Mouse (Mus musculus) CD4-positive, CD25-positive, alpha-beta regulatory T cell, adult 4 months (primary cell): ENCODE data around the gene Il1a. TPM values are rescaled to one million over a fixed set of nuclear protein-coding genes. Genes with fewer than 3 reads are reported as not detected.
A peak's percentile ranks its signal among the peaks of the same experiment; 100 is the strongest.

Source experiments
- ATAC-seq: one replicate; pipeline ENCODE4 v1.8.0; 2017
- polyA plus RNA-seq, 2 experiments: library from polyadenylated mRNA; unstranded; fragments of 100-300 nt; shearing (Covaris generic); gene quantifications; one replicate each; pipeline ENCODE4 v1.2.1; 2017

The Il1a gene
- not detected for polyA plus RNA-seq

DNA sequence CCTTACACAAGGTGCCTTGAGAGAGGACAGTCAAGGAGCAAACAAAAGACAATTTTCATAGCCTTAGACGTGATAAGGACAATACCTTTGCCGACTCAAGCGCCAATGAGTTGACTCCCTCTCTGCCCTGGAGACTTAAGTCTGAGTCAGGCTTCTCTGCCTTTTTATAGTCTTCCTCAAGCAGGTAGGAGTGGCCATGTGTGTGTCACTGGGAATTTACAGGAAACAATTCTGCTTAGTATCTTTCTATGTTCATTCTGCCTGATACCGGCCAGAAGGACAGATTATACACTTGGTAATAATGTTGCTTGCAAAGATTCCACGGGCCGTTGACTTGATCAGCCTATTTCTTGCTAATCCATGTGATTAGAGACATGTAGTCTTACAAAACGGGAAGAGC is at the start of gene Il1a:
Gene Il1a, minus strand, starts transcription at position 137 of the 400 bp plus-strand sequence.
- ATAC-seq = no peak

DNA sequence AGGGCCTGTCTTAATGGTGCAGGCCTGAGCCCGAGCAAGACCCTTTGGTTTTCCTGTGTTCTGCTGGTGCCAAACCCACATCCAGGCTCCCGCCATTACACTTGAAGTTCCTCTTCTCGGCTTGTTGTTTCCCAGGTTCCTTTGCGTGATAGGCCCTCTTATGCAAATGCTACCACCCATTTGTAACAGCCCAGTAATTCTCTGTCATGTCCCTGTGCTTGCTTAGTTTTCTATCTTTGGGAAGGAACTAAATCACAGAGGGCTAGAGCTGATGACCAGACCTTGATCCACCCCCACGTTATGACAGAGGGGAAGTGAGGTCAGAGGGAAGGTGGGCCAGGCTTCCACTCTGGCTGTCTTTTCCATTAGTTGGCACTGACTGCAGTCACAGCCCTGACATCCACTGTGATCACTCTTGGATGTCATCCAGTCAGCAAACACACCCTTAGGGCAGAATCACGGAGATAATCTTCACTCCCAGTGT is 28.4 kb upstream of the Il1a start:
- ATAC-seq = no peak

DNA sequence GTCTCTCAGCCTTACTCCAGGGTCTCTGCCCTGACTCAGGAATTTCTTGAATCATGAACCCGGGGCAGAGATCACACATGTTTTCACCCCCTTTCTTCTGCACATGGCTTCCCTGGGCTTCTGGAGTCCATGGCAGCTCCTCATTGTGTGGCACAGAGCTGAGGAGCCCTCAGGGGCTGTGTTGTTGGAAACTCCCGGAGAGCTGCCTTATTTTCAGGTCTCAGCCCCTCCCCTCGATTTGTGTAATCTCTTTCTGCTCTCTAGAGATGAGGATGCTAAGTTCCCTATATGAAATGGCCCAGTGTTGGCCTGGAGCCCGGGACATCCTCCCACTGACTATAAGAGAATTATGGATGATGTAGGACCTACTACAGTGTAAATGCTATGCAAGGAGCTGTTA is 23.7 kb upstream of the Il1a start:
- no peak for ATAC-seq

DNA sequence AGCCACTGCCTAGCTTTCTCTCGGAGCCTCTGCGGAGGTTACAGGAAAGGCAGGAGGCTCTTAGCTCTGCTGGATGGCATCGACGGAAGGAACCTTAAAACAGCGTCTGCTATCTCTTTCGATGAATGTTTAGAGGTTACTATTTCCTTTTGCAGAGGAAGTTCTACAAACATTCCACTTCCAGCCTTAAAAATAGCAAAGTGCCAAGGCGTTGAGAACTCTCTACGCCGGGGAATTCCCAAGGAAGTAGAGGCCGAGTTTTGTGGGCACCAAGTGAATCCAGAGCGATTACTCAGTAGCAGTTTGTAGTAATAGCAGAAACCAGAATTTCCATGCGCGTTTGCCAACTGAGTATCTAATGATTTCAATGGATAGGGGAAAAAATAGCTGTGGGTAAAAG is 20.8 kb upstream of the Il1a start:
- ATAC-seq = no peak

DNA sequence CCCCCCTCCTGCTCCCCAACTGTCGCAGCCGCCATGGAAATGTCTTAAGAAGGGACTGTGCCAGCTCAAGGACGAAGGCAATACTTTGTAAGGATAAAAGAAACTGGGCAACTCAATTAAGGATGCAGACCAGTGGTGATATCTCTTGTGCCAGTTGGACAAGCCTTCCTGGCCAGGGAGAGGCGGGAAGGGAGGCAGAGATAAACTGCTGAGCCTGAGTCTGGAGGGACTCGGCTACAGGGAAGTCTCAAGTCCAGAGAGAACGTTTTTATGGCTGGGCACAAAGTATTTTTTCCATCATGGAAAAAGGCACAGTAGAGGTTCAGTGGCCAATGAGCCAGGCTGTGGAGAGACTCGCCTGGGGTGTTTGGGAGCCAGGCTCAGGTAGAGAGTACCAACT is 20.3 kb upstream of the Il1a start:
- ATAC-seq = no peak

DNA sequence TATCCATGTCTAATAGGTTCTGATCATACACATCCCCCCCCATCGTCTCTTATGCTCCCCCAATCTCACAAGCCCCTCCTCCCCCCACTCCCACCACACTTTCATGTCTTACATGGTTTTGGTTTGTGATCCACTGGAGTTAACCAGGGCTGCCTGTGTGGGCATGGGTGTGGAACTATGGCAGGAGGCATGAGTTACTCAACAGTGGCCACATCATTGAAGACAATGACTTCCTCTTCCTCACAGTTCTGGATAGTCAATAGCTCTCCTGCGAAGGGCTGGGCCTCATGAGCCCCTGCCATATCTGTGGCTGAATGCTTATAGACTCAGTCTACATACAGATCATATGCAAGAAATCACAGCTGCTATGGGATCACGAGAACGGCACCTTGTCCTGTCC is 18.5 kb upstream of the Il1a start:
- no peak for ATAC-seq

DNA sequence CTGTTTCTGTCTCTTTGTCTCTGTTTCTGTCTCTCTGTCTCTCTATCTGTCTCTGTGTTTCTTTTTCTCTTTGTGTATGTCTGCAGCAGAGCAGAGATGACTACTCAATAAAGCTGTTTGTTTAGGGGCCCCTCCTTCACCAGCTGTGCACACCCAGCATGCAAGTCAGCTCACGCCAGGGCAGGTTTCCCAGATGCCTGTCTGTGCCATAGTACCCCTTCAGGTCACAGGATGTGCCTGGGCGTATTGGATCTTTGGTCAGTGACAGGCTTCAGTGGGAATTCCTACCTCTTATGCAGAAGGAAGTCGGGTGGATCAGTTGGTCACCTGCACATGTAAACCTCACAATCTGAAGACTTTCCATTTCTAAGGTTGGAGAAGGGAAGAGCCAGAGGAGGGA is 14.4 kb upstream of the Il1a start:
- no peak for ATAC-seq

DNA sequence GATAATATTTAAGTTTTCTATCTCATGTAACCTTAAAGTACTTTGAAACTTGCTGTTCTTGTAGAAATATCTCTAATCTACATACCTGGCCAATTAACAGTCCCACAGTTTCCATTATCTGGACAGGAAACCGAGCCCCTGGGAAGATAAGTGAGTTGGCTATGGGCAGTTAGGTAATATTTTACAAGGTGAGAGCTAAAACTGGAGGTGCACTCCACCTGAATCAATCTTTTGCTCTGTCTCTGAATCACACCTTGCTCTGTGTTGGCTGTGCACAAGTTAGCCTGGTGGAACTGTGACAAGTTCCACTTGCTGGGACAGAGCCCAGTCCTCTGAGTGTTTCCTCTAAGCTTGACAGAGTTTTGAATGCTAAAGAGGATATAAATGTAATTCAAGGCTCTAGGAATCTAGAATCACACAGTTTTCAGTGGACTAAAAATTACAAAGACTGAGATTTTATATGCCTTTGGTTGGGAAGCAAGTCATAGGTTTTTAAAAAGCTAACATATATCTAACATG is 12.4 kb upstream of the Il1a start:
- no peak for ATAC-seq

DNA sequence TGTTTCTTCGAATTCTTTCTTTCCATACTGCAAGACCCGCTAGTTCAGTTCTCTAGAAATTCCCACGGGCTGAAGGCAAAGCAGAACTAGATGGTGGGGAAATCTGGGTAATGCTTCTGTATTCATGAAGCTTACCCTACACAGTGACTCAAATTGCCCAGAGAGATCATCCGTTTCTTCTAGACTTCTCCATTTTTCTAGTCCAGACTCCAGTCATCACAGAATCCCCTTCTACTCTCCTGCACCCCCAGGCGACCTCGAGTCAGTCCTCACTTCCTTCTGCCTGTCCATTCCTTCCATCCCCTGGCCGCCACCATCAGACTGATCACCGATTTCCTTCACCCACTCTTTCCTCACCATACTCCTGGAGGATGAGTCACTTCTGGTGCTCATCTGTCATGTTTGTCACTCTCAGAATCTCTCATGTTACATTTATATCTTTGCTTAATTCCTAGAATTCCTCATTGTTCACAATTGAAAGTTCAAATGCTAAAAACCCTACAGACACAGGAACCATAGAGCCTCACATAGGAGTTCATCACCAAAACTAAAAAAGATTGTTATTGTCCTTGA is 10.3 kb upstream of the Il1a start:
- no peak for ATAC-seq

DNA sequence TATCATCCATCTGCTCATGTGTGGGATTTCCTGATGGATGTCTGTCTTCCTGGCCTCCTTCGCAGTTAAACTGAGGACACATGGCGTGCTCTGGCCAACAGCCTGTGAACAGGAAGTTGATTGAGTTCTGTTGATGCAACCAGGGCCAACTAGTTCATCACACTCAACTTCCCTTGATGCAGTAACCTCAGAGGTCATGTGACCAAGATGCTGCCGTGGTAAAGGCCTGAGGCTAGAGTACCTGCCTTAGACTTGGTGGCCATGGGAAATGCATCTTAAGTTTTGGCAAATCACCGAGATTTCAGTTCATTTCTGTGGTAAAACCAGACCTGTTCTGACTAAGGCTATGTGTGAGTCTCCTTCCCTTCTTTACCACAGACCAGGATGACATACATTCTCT is 6.1 kb upstream of the Il1a start:
- peak; percentile 67 for ATAC-seq

DNA sequence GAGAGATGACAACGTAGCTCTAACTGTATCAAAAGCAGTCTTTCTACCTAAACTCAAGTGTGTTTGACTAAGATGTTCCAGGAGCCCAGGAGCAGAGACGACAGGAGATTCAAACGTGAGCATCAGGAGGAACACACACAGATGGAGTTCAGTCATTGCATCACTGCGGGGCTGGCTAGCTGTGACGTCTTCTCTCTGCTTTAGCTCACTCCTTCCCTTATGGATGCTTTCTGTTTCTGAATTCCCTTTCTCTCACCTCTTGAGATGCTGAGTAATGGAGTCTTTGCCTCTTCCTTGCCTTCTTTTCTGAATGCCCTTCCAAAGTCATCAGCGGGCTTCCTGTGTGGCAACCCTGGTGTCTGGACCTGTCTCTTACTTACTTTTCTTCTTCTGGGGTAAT is 5.1 kb upstream of the Il1a start:
- ATAC-seq = no peak

DNA sequence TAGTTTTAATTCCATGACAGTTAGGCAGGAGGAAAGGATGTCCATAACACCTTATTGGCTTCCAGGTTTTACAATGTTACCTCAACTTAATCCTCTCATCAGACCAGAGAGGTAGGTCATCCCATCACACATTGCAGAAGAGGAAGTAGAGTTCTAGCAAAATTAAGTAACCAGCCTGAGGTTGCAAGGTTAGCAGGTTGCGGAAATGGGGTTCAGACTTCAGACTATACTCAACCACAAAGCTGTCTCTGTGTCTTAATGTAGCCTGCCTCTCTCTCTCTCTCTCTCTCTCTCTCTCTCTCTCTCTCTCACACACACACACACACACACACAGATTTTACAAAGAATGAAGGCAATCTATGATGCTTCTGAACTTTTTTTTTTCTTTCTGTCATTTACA is 4.2 kb upstream of the Il1a start:
- ATAC-seq = peak; percentile 77

DNA sequence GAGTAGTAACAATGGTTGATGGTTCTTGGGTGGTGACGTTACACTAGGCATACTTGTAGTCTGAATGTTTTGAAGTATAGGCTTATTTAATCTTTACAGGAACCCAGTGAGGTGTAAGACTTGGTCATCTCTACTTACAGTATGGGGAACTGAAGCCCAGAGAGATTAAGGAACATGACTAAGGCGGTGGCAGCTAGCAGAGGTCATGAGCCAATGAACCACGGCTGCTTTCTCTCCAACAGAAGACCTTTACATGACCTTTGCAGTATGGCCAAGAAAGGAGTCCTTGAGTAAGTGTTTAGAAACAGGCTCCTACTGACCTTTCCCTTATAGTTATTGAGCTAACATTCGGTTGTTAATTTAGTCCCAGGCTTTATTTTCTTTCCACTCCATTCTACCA is 3.8 kb downstream of the Il1a start:
- no peak for ATAC-seq

DNA sequence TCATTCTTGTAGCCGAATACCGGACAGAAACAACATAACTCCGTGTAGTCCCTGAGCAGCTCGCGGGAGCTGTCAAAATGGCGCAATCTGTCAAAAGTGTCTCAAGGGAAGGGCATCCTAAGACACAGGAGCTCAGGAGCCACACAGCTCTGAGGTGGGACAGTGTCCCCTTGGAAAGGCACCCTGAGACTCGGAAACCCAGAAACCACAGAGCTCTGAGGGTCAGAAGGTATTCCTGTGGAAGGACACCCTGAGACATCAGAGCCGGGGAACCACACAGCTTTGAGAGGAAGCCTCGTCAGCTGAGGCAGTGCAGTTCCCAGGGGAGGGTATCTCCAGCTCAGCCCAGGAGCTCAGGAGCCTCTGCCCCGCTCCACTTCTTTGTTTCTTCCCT is 12.2 kb downstream of the Il1a start:
- ATAC-seq = peak; percentile 13

DNA sequence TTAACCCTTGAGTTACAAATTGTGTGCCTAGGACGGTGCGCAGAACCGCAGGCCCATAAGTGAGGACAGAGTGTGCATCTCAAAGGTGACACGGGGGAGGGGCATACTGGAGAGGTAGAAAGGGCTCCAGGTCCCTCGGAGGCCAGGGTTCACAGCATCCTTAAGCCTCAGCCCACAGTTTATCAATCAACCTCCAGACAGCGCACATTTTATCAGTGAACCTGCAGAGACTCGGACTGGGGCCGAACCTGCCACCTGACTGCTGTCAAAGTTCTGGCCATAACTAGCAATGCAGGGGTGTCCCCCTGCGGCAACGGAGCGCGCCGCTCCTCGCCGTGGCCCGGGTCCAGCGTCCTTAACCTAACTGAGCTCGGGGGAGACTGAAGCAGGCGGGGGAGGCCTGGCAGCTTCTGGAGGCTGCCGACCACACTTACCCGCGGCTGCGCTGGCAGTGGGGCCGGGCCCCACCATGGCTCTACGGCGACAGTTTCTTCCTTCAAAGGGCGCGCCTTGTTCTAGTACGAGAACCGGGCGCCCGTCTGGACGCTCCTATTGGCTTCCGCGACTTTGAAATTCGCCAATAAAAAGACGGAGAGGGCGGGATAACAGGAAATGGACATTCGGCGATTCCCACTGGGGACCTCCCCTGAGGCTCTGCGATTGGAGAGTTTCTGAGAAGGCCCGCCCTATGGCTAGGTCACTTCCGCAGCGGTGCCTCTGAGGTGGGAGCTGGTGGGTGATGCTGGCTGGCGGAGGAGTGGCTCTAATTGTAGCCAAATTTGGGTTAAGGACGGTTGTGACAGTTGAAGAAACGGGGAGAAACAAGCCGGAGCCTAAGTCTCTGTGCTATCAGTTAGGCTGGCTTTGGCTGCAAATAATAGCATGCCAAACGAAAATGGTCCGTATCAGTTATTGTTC is 12.8 kb downstream of the Il1a start, which contains the start of gene Ckap2l:
Gene Ckap2l, minus strand, starts transcription at position 542 of the 918 bp plus-strand sequence.
- peak; percentile 99 for ATAC-seq

DNA sequence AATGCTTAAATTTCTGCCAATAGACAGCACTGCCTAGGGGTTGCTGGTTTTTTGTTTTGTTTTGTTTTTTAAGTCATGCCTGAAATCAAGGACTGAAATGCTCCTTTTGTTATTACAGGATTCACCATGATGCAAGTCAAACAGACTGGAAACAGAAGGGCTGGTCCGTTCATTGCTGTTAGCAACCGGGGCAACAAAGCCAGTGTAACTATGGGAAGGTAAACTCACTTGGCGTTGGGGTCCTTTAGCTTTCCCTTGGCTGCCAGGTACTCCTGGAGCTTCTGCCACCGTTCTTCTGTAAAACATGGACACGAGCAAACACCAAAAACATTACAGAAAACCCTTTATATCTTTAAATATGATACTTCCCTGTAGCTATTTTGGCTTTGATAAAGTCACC is 13.7 kb downstream of the Il1a start:
- ATAC-seq = no peak

DNA sequence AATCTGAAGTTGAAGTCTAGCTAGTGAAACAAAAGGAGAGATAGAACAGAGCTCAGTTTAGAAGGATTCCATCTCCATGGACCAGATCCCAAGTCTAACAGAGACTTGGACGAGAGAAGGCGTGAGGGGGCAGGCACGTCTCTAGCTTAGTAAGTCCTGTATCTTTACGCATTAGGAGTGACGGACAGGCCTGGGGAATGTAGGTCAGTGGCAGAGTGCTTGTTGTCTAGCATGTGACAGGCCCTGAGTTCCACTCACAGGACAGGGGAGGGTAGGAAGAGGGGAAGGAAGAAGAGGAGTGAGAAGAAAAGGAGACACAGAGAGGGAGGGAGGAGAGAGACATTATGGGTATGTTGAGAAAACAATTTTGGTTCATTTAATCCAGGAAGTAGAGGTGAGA is 14.7 kb downstream of the Il1a start:
- ATAC-seq = no peak

DNA sequence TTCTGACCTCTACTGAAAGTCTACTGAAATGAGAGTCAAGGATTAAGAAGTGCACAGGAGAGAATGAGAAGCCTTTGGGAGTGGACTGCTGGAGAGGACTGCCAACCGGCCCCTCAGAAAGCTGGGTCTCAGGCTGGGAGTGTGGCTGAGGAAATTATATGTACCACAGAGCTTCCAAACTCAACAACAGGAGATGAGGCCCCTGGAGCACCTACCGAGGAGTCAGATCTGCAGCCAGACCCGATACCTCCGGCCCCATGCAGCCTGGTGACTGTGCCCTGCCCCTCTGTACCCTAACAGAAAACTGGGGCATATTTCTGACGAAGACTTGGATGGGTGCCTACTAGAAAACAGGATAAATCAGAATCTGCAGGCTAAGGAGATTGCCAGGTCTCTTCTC is 35.9 kb downstream of the Il1a start:
- no peak for ATAC-seq

DNA sequence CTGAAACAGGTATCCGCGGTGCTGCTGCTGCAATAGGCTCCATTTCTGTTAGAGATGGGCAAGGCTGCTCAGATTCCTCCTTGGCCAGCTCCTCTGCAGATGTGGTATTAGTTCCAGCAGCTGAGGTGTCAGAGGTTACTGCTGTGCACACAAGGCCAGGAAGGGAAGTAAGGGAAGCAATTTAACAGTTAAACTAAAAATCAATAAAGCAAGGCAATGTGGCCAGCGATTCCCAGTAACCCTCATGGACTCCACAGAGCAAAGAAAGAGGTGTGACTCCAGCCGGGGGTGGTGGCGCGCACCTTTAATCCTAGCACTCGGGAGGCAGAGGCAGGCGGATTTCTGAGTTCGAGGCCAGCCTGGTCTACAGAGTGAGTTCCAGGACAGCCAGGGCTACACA is 39.2 kb downstream of the Il1a start:
- no peak for ATAC-seq

DNA sequence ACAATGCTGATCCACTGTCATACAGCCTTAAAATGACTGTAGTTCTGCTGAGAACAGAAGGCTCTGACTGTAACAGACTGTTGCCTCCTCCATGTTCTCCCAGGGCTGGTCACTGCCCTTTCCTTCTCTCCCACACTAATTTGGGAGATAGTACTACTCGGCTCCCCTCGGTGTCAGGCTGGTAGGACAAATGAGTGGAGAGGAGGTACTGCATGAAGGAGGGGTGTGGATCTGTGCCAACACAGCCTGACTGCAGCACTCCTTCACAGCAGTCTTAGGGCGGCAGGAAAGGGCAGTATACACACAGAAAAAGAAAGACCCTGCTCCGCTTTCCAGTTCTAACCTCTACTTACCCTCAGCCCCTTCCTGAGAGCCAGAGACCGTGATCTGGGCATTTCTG is 39.8 kb downstream of the Il1a start:
- ATAC-seq = no peak

DNA sequence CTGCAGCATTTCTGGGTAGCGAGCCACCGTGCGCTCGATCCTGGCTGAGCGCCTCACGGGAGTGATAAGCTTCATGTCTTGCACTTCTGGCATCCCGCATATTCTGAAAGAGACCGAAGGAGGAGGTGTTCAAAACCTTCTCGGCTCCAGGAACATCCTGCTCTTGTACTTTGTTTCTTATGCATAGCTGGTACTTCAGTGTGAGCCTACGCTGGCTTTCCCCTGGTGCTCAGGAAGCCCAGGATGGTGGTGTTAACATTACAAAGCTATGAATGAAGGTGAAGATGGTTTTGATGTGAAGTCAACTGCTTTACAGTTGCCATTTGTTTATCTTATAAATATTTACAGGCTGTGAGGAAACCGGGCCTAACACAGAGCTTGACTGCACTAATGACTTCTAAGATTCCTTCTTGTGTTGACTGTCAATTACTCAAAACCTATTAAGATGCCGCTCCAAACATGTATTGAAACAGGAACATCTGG is 40.6 kb downstream of the Il1a start:
- ATAC-seq = no peak

DNA sequence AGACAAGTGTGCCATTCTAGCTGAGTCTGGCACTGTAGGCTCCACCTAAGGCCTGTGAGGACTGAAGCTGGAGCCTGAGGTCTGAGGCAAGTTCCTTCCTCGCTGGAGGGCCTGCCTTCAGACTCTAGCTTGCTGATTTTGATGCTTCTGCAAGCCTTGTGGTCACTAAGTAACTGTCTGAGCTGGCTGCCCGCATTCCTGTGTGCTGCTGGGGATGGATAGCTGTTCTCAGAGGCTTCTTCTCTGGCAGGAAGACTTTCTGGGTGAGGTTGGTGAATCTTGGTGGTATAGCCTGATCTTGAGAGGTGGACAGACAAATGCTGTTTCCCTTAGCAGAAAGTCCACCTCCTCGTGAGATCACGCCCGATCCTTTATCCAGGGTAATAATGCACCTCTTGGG is 42.0 kb downstream of the Il1a start:
- no peak for ATAC-seq

DNA sequence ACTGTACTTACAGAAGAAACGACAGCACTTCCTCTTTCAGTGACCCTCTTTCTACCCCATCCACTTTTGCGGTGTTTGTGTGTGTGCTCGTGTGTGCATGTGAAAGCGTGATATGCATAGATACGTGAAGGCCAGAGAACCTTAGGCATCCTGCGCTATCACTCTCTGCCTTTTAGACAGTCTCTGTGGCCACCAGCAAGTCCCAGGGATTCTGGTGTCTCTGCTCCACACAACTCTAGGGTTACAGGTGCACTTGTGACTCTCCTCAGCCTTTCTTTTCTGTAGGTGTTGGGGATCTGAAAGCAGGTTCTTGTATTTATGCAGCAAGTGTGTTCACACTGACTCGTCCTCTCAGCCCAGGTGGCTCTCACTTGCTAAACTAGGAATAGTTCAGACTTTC is 44.5 kb downstream of the Il1a start:
- ATAC-seq = no peak

DNA sequence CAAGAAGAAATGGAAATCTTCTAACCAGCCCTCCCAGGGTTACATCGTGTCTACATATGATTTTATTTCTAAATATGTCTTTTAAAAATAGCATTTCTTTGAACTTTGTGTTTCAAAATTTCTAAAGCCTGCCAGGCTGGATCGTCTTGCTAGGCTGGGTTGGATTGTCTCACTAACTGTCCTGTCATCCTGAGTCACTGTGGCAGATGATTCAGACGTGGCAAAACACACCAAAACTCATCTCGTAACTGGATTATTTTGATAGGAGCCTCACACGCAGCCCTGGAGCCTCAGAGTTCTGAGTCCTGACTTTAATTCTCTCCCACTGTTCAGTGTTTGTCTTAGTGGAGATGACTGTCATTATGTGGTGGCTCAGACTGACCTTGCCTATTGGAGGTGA is 46.7 kb downstream of the Il1a start:
- ATAC-seq = no peak
